Mouse (Mus musculus) effector memory CD4-positive, alpha-beta T cell, adult 7 months (primary cell): ENCODE data around the gene Olfr218. TPM values are rescaled to one million over a fixed set of nuclear protein-coding genes. Genes with fewer than 3 reads are reported as not detected.

Experiments
- polyA plus RNA-seq: library from polyadenylated mRNA; unstranded; fragments of 100-300 nt; shearing (Covaris generic); gene quantifications from one replicate; pipeline ENCODE4 v1.2.1, GENCODE M21; 2017

Olfr218 gene
- polyA plus RNA-seq, result not detected

GRCm38 (mm10) chr1:173197508-173197907, at the start of gene Olfr218:
Gene Olfr218, plus strand, starts transcription at chr1:173197808.

GRCm38 (mm10) chr1:173190540-173190939, 7.1 kb upstream of the Olfr218 start, which contains the start of gene Olfr1406:
Gene Olfr1406, minus strand, starts transcription at chr1:173190640.

GRCm38 (mm10) chr1:173212092-173212491, 14.5 kb downstream of the Olfr218 start, which contains the start of gene Olfr1404:
Gene Olfr1404, plus strand, starts transcription at chr1:173212392.

GRCm38 (mm10) chr1:173227081-173227480, 29.5 kb downstream of the Olfr218 start, which contains the start of gene Fcer1a:
Gene Fcer1a, minus strand, starts transcription at chr1:173227214.

Other genes starting within 250 kb of the Olfr218 start
- gene Olfr16, start 247.4 kb upstream of the Olfr218 start, polyA plus RNA-seq, result not detected
- gene Olfr1408, start 60.4 kb upstream of the Olfr218 start, polyA plus RNA-seq, result not detected
- 0.21 TPM for gene Olfr1406, start 7.2 kb upstream of the Olfr218 start, polyA plus RNA-seq
- gene Olfr1404, start 14.6 kb downstream of the Olfr218 start, polyA plus RNA-seq, result not detected
- gene Fcer1a, start 29.4 kb downstream of the Olfr218 start, polyA plus RNA-seq, result not detected
- gene Olfr418, start 68.2 kb downstream of the Olfr218 start, polyA plus RNA-seq, result not detected
- not detected for gene Mptx2, start 80.0 kb downstream of the Olfr218 start, polyA plus RNA-seq
- 2.0 TPM for gene Ackr1, start 135.9 kb downstream of the Olfr218 start, polyA plus RNA-seq
- 50.3 TPM for gene Aim2, start 153.1 kb downstream of the Olfr218 start, polyA plus RNA-seq
- gene Cadm3, start 169.9 kb downstream of the Olfr218 start, polyA plus RNA-seq, result 0.24 TPM